Mouse (Mus musculus): ENCODE results near the gene Dock8. TPM values are rescaled to one million over a fixed set of nuclear protein-coding genes. Genes with fewer than 3 reads are reported as not detected.
"Not testable (repeated sequence)": the region's sequence is repeated elsewhere in the genome, so short reads cannot be mapped to it uniquely, and the experiment has no call there.

Gene Dock8
- polyA plus RNA-seq, 2 experiments = 4.8 to 8.3 TPM

DNA sequence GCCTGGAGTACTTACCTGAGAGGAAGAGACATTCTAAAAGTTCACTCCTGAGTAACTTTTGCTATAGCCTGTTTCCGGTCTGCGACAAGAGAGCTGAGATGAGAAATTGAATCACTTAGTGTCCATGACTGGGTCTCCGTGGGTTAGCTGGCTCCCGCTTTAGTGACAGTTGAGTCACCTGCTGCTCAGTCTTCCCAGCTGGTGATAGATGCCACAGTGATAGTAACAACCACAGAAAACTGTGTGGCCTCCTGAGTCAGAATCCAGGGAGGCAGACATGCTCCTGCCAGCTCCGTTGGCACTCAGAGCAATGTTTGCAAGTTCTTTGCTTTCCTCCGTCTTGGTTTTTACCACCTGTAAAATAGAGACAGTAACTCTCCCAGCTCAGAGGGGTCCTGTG is 23.4 kb downstream of the Dock8 start:
- 88% methylated on average over 6 of the region's 6 CpGs for WGBS
- no peak for TF ChIP-seq POLR2A (IDR thresholded peaks at IDR 0.05; ENCODE audit: borderline replicate concordance, extremely low read depth, insufficient read depth, insufficient read length)
- Histone ChIP-seq H3K4me2 (replicated peaks; ENCODE audit: low read depth, low read length, severe bottlenecking) (no peak overlapping the region), H3K9me3 (ENCODE audit: control insufficient read depth, low read length) (no peaks in the 10 kb centered on the region), H3K36me3 (ENCODE audit: control insufficient read depth, insufficient read depth, low read length) (no peaks in the 10 kb centered on the region), H3K27me3 (ENCODE audit: control insufficient read depth, insufficient read depth, low read length) (no peaks in the 10 kb centered on the region), H3K4me1 (ENCODE audit: control insufficient read depth, insufficient read depth, low read length) (no peaks in the 10 kb centered on the region), H3K9ac (ENCODE audit: low read depth, low read length, severe bottlenecking) (no peak overlapping the region), H3K27ac (replicated peaks; ENCODE audit: low read depth, low read length) (no peak overlapping the region), H3K4me3 (replicated peaks; ENCODE audit: low read length) (no peak overlapping the region)
- DNase-seq (ENCODE audit: low spot score) = no peak
- no peak for ATAC-seq (ENCODE audit: low FRiP score, low read depth)

- H3K9me3 ChIP-seq (ENCODE audit: control insufficient read depth, low read length) = no peaks in the 10 kb centered on the region
- no peak overlapping the region for H3K4me2 ChIP-seq (replicated peaks; ENCODE audit: low read depth, low read length, severe bottlenecking)
- no peak for TF ChIP-seq POLR2A (IDR thresholded peaks at IDR 0.05; ENCODE audit: borderline replicate concordance, extremely low read depth, insufficient read depth, insufficient read length)
- no peaks in the 10 kb centered on the region for H3K4me1 ChIP-seq (ENCODE audit: control insufficient read depth, insufficient read depth, low read length)
- no peak overlapping the region for H3K4me3 ChIP-seq (replicated peaks; ENCODE audit: low read length)
- H3K36me3 ChIP-seq (ENCODE audit: control insufficient read depth, insufficient read depth, low read length) = no peaks in the 10 kb centered on the region
- DNase-seq (ENCODE audit: low spot score) = no peak
- ATAC-seq (ENCODE audit: low FRiP score, low read depth) = no peak
- no peaks in the 10 kb centered on the region for H3K27me3 ChIP-seq (ENCODE audit: control insufficient read depth, insufficient read depth, low read length)
- H3K27ac ChIP-seq (replicated peaks; ENCODE audit: low read depth, low read length) = no peak overlapping the region
- WGBS = 75% methylated on average over 4 of the region's 4 CpGs
- no peak overlapping the region for H3K9ac ChIP-seq (ENCODE audit: low read depth, low read length, severe bottlenecking)
Measured at GRCm38 (mm10) chr19:25031765-25032164, 32.4 kb downstream of the Dock8 start.

DNA sequence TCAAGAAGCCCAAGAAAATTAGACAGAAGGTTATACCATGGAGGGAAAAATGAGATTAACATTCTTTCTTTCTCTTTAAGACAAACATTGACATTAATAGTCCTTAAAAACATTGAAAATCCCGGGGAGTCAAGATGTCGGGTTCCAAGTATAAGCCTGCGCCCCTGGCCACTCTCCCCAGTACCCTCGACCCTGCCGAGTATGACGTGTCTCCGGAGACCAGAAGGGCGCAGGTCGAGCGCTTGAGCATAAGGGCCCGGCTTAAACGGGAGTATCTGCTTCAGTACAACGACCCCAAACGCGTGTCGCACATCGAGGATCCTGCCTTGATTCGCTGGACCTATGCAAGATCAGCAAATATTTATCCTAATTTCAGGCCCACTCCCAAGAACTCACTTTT is 33.7 kb downstream of the Dock8 start:
- WGBS = 83% methylated on average over 5 of the region's 18 CpGs

DNA sequence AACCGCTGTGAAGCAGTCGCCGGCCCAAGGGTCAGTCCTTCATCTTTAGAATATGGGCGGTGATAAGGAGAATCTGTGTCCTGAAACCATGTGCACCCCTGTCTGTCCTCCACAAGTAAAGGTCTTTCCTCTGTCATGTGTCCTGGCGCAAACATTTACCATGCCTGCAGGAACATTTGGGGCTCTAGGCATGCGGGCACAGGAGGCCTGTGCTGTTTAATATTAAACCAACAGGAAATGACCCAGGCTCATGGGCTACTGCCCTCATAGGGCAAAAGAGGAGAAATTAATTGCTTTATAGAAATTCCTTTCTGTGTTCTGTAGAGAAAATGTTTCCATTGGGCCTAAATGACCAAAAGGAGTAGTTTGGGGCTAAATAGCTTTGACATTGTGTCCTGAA is 36.5 kb downstream of the Dock8 start:
- Histone ChIP-seq H3K27ac (replicated peaks; ENCODE audit: low read depth, low read length) (no peak overlapping the region), H3K9me3 (ENCODE audit: control insufficient read depth, low read length) (no peaks in the 10 kb centered on the region), H3K9ac (ENCODE audit: low read depth, low read length, severe bottlenecking) (no peak overlapping the region), H3K27me3 (ENCODE audit: control insufficient read depth, insufficient read depth, low read length) (no peaks in the 10 kb centered on the region), H3K36me3 (ENCODE audit: control insufficient read depth, insufficient read depth, low read length) (no peaks in the 10 kb centered on the region), H3K4me3 (replicated peaks; ENCODE audit: low read length) (no peak overlapping the region), H3K4me2 (replicated peaks; ENCODE audit: low read depth, low read length, severe bottlenecking) (no peak overlapping the region), H3K4me1 (ENCODE audit: control insufficient read depth, insufficient read depth, low read length) (no peaks in the 10 kb centered on the region)
- 77% methylated on average over 6 of the region's 6 CpGs for WGBS
- ATAC-seq (ENCODE audit: low FRiP score, low read depth) = no peak
- no peak for TF ChIP-seq POLR2A (IDR thresholded peaks at IDR 0.05; ENCODE audit: borderline replicate concordance, extremely low read depth, insufficient read depth, insufficient read length)
- DNase-seq (ENCODE audit: low spot score) = no peak

More for the DNA sequence above, 33.7 kb downstream of the Dock8 start:
- H3K9ac ChIP-seq (ENCODE audit: low read depth, low read length, severe bottlenecking); H3K36me3 ChIP-seq (ENCODE audit: control insufficient read depth, insufficient read depth, low read length); ATAC-seq (ENCODE audit: low FRiP score, low read depth); H3K27me3 ChIP-seq (ENCODE audit: control insufficient read depth, insufficient read depth, low read length); H3K9me3 ChIP-seq (ENCODE audit: control insufficient read depth, low read length); H3K4me1 ChIP-seq (ENCODE audit: control insufficient read depth, insufficient read depth, low read length); DNase-seq (ENCODE audit: low spot score); H3K27ac ChIP-seq (replicated peaks; ENCODE audit: low read depth, low read length); H3K4me3 ChIP-seq (replicated peaks; ENCODE audit: low read length); H3K4me2 ChIP-seq (replicated peaks; ENCODE audit: low read depth, low read length, severe bottlenecking): not testable (repeated sequence)

DNA sequence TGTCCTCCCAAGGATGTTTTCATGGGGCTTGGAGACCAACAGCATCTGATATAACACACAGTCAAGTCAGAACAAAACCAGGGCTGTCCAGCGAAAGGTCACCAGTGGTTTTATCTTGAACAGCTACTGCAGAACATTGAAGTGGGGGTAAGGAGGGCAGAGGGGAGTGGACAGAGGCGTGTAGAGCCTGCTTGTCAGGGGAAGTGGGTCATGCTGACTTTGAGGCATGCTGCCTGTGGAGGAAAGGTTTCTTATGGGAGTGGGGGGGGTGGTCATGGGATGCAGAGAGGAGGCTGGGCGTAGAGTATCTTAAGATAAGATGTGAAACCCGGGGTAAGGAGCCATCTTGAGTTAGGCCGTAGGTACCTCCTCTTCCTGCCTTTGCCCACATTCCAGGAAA is 37.5 kb downstream of the Dock8 start:
- ATAC-seq (ENCODE audit: low FRiP score, low read depth) = no peak
- Histone ChIP-seq H3K27me3 (ENCODE audit: control insufficient read depth, insufficient read depth, low read length) (no peaks in the 10 kb centered on the region), H3K36me3 (ENCODE audit: control insufficient read depth, insufficient read depth, low read length) (no peaks in the 10 kb centered on the region), H3K9ac (ENCODE audit: low read depth, low read length, severe bottlenecking) (no peak overlapping the region), H3K27ac (replicated peaks; ENCODE audit: low read depth, low read length) (no peak overlapping the region), H3K4me1 (ENCODE audit: control insufficient read depth, insufficient read depth, low read length) (0 out of 2 replicates have a peak, but pooled peaks cover 3% of the 10 kb centered on the region), H3K4me2 (replicated peaks; ENCODE audit: low read depth, low read length, severe bottlenecking) (no peak overlapping the region), H3K9me3 (ENCODE audit: control insufficient read depth, low read length) (no peaks in the 10 kb centered on the region), H3K4me3 (replicated peaks; ENCODE audit: low read length) (no peak overlapping the region)
- no peak for TF ChIP-seq POLR2A (IDR thresholded peaks at IDR 0.05; ENCODE audit: borderline replicate concordance, extremely low read depth, insufficient read depth, insufficient read length)
- DNase-seq (ENCODE audit: low spot score) = no peak
- 79% methylated on average over 5 of the region's 5 CpGs for WGBS

DNA sequence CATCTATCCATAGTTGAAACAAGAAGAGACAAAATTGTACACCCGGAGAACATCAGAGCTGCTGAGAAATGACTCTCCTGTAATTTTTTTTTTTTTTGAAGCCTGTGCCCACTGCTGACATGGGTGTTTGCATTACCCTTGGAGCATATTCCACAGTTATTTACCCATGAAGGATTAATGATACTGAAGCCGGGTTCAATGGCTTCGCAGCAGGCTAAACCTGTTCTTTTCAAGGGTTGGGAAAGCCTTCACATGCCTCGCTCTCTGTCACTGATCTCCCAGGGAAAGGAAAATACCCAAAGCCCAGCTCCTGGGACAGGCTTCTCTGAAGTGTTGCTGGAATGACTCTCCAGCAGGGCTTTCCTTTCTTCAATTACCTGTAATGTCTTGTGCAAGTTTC is 37.9 kb downstream of the Dock8 start:
- peak; percentile 16 for DNase-seq (ENCODE audit: low spot score)
- 73% methylated on average over 4 of the region's 4 CpGs for WGBS
- TF ChIP-seq POLR2A (IDR thresholded peaks at IDR 0.05; ENCODE audit: borderline replicate concordance, extremely low read depth, insufficient read depth, insufficient read length) = no peak
- Histone ChIP-seq H3K4me2 (replicated peaks; ENCODE audit: low read depth, low read length, severe bottlenecking) (no peak overlapping the region), H3K27me3 (ENCODE audit: control insufficient read depth, insufficient read depth, low read length) (no peaks in the 10 kb centered on the region), H3K4me3 (replicated peaks; ENCODE audit: low read length) (no peak overlapping the region), H3K9ac (ENCODE audit: low read depth, low read length, severe bottlenecking) (no peak overlapping the region), H3K27ac (replicated peaks; ENCODE audit: low read depth, low read length) (no peak overlapping the region), H3K4me1 (ENCODE audit: control insufficient read depth, insufficient read depth, low read length) (0 out of 2 replicates have a peak, but pooled peaks cover 3% of the 10 kb centered on the region), H3K9me3 (ENCODE audit: control insufficient read depth, low read length) (no peaks in the 10 kb centered on the region), H3K36me3 (ENCODE audit: control insufficient read depth, insufficient read depth, low read length) (no peaks in the 10 kb centered on the region)
- no peak for ATAC-seq (ENCODE audit: low FRiP score, low read depth)
